Comparison of ENCODE assay signal across 8 mouse cellular contexts in the genomic region with DNA sequence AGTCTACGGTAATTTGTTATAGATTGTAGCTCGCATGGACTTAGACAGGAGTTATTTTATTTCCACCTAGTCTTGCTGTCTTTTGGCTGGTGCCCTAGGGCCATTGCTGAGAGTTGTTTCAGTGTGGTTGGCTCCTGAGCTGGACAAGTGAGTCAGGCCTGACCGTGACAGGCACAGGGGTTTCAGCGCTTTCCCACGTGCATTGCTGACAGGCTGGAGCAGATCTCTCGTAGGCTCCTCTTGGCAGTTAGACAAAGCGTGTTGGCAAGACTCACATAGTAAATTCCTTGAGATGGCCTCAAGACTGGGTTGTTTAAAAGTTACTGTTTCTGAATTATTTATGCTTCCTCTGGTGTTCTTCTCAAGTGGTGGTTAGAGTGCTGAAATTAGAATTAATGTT.
DNase-seq lines count a peak whose midpoint lies in the region; ATAC-seq lines count a peak whose summit lies in the region.

No protein-coding gene starts in this region.

- DNase-seq in layer of hippocampus, adult 11-12 months (ENCODE audit: low spot score) = peak; percentile 49
- DNase-seq in layer of hippocampus, adult 9-10 months (ENCODE audit: low spot score) = no peak
- DNase-seq in brain, adult 2 months (ENCODE audit: low read depth, low spot score) = peak; percentile 92
- peak; percentile 59 to 68 for DNase-seq in left cerebral cortex, postnatal 10 days (ENCODE audit: extremely low spot score in 1 of 2, low spot score in 2 of 2)

- no peaks in the 10 kb centered on the region for H3K36me3 ChIP-seq in heart, embryonic 15.5 days
- no peaks in the 10 kb centered on the region for H3K36me3 ChIP-seq in stomach, embryonic 15.5 days
- H3K36me3 ChIP-seq in midbrain, embryonic 13.5 days = no peaks in the 10 kb centered on the region
- H3K36me3 ChIP-seq in forebrain, embryonic 15.5 days = no peaks in the 10 kb centered on the region

- intact Hi-C loops in left cerebral cortex, postnatal 10 days (cut with DNase I) = no loop called here

- H3K27me3 ChIP-seq in heart, embryonic 15.5 days = no peaks in the 10 kb centered on the region
- no peaks in the 10 kb centered on the region for H3K27me3 ChIP-seq in stomach, embryonic 15.5 days (replicated peaks)
- no peaks in the 10 kb centered on the region for H3K27me3 ChIP-seq in midbrain, embryonic 13.5 days
- H3K27me3 ChIP-seq in forebrain, embryonic 15.5 days = no peaks in the 10 kb centered on the region

- H3K4me1 ChIP-seq in heart, embryonic 15.5 days (replicated peaks) = peaks cover 15% of the 10 kb centered on the region
- peaks cover 7% of the 10 kb centered on the region for H3K4me1 ChIP-seq in stomach, embryonic 15.5 days
- H3K4me1 ChIP-seq in midbrain, embryonic 13.5 days (replicated peaks) = 0 out of 2 replicates have a peak, but pooled peaks cover 2% of the 10 kb centered on the region
- peaks cover 11% of the 10 kb centered on the region for H3K4me1 ChIP-seq in forebrain, embryonic 15.5 days

- H3K4me3 ChIP-seq in heart, embryonic 15.5 days = no peak overlapping the region
- no peak overlapping the region for H3K4me3 ChIP-seq in stomach, embryonic 15.5 days (replicated peaks)
- H3K4me3 ChIP-seq in midbrain, embryonic 13.5 days (replicated peaks) = no peak overlapping the region
- H3K4me3 ChIP-seq in forebrain, embryonic 15.5 days = no peak overlapping the region

- ATAC-seq in heart, embryonic 15.5 days (replicated peaks; ENCODE audit: insufficient number of reproducible peaks, insufficient read depth, low FRiP score, low read depth) = no peak
- no peak for ATAC-seq in stomach, embryonic 15.5 days (ENCODE audit: insufficient read depth, low FRiP score, low read depth)
- no peak for ATAC-seq in midbrain, embryonic 13.5 days
- no peak for ATAC-seq in forebrain, embryonic 15.5 days (replicated peaks)

- WGBS in heart, embryonic 15.5 days = 41% methylated on average over 7 of the region's 7 CpGs
- WGBS in stomach, embryonic 15.5 days = 47% methylated on average over 7 of the region's 7 CpGs
- 91% methylated on average over 7 of the region's 7 CpGs for WGBS in midbrain, embryonic 13.5 days
- 55% methylated on average over 7 of the region's 7 CpGs for WGBS in forebrain, embryonic 15.5 days

- H3K4me2 ChIP-seq in heart, embryonic 15.5 days = no peak overlapping the region
- no peak overlapping the region for H3K4me2 ChIP-seq in stomach, embryonic 15.5 days
- H3K4me2 ChIP-seq in midbrain, embryonic 13.5 days (replicated peaks) = no peak overlapping the region
- H3K4me2 ChIP-seq in forebrain, embryonic 15.5 days (replicated peaks) = no peak overlapping the region

- no peaks in the 10 kb centered on the region for H3K9me3 ChIP-seq in heart, embryonic 15.5 days (replicated peaks)
- H3K9me3 ChIP-seq in stomach, embryonic 15.5 days = no peaks in the 10 kb centered on the region
- H3K9me3 ChIP-seq in midbrain, embryonic 13.5 days = no peaks in the 10 kb centered on the region
- no peaks in the 10 kb centered on the region for H3K9me3 ChIP-seq in forebrain, embryonic 15.5 days

- no peak overlapping the region for H3K9ac ChIP-seq in heart, embryonic 15.5 days
- H3K9ac ChIP-seq in stomach, embryonic 15.5 days = no peak overlapping the region
- H3K9ac ChIP-seq in midbrain, embryonic 13.5 days (replicated peaks) = no peak overlapping the region
- H3K9ac ChIP-seq in forebrain, embryonic 15.5 days (replicated peaks) = no peak overlapping the region

- H3K27ac ChIP-seq in heart, embryonic 15.5 days = peak overlapping the region; percentile 55
- H3K27ac ChIP-seq in stomach, embryonic 15.5 days = peak overlapping the region; percentile 57
- H3K27ac ChIP-seq in midbrain, embryonic 13.5 days = no peak overlapping the region
- H3K27ac ChIP-seq in forebrain, embryonic 15.5 days (replicated peaks) = no peak overlapping the region

Comparison
In these comparisons a context has a peak if more than half of its experiments do, and no peak if none do; other contexts are left out.
1. H3K27ac ChIP-seq: peak in heart, embryonic 15.5 days (single experiment) and stomach, embryonic 15.5 days (single experiment); none in midbrain, embryonic 13.5 days (single experiment) and forebrain, embryonic 15.5 days (single experiment).